Mouse (Mus musculus) C2C12 (cell line): ENCODE measurements around the gene Car7. TPM values are rescaled to one million over a fixed set of nuclear protein-coding genes. Genes with fewer than 3 reads are reported as not detected.

Source experiments
- H3K27me3 ChIP-seq: one replicate; pipeline ENCODE4 v1.6.1; 2011; ENCODE audit not compliant: control insufficient read depth, insufficient read depth, insufficient read length
- H3K36me3 ChIP-seq: one replicate; pipeline ENCODE4 v1.6.1; 2011; ENCODE audit not compliant: control insufficient read depth, insufficient read depth
- H3K4me3 ChIP-seq: one replicate; pipeline ENCODE4 v1.5.1; 2011; ENCODE audit warnings: mild to moderate bottlenecking, control low read depth; ENCODE audit not compliant: poor library complexity, insufficient read depth, severe bottlenecking
- H3K79me2 ChIP-seq: one replicate; pipeline ENCODE4 v1.6.1; 2011; ENCODE audit not compliant: control insufficient read depth, insufficient read depth
- H3K79me3 ChIP-seq: one replicate; pipeline ENCODE4 v1.6.1; 2011; ENCODE audit warnings: low read depth, control low read depth
- H3ac ChIP-seq: one replicate; pipeline ENCODE3; 2011; ENCODE audit warnings: low read depth; ENCODE audit not compliant: control insufficient read depth, insufficient read length
- CEBPB ChIP-seq: IDR thresholded peaks from one replicate; pipeline ENCODE4 v1.6.1; 2011; ENCODE audit warnings: low read depth, mild to moderate bottlenecking, control low read depth, moderate library complexity
- CTCF ChIP-seq: IDR thresholded peaks from one replicate; pipeline ENCODE4 v1.5.1; 2011; ENCODE audit not compliant: control insufficient read depth, insufficient read depth, insufficient read length
- FOSL1 ChIP-seq: IDR thresholded peaks from one replicate; pipeline ENCODE4 v1.8.0; 2011; ENCODE audit warnings: mild to moderate bottlenecking, low read length; ENCODE audit not compliant: poor library complexity, insufficient read depth, severe bottlenecking
- MAX ChIP-seq: IDR thresholded peaks from one replicate; pipeline ENCODE4 v1.6.1; 2011; ENCODE audit warnings: mild to moderate bottlenecking, control low read depth
- MYOD1 ChIP-seq: IDR thresholded peaks from one replicate; pipeline ENCODE4 v1.6.1; 2011; ENCODE audit warnings: low read depth; ENCODE audit not compliant: control insufficient read depth, insufficient read length
- MYOG ChIP-seq: IDR thresholded peaks from one replicate; pipeline ENCODE4 v1.6.1; 2011; ENCODE audit not compliant: control insufficient read depth, insufficient read length; ENCODE audit errors: extremely low read depth
- USF1 ChIP-seq: IDR thresholded peaks from one replicate; pipeline ENCODE4 v1.6.1; 2011; ENCODE audit warnings: low read depth, mild to moderate bottlenecking, control low read depth, moderate library complexity
- polyA plus RNA-seq: library from polyadenylated mRNA; unstranded; fragments of >200 nt; fragmentation: generic; extraction: Trizol; gene quantifications from one replicate; pipeline ENCODE4 v1.2.1, GENCODE M21; 2012; ENCODE audit warnings: missing spikeins

The Car7 gene
- polyA plus RNA-seq, 1 experiment, result 0.16 TPM

GRCm38 (mm10) chr8:104540238-104540637 lies 5.7 kb downstream of the Car7 start:
- H3K79me2 ChIP-seq, result no peaks in the 10 kb centered on the region
- H3K79me3 ChIP-seq, result no peaks in the 10 kb centered on the region
- H3K36me3 ChIP-seq, result no peaks in the 10 kb centered on the region
- no peak overlapping the region for H3K4me3 ChIP-seq
- TF ChIP-seq CTCF, result no peak
- H3K27me3 ChIP-seq, result peaks cover 46% of the 10 kb centered on the region
- no peak overlapping the region for H3ac ChIP-seq

GRCm38 (mm10) chr8:104540710-104541514 lies 6.4 kb downstream of the Car7 start:
- Histone ChIP-seq H3K4me3 (no peak overlapping the region), H3K27me3 (peaks cover 46% of the 10 kb centered on the region)
- TF ChIP-seq FOSL1 (no peak), MAX (no peak), MYOD1 (no peak), MYOG (no peak), CTCF (no peak), CEBPB (no peak), USF1 (no peak)

GRCm38 (mm10) chr8:104541515-104541880 lies 7.0 kb downstream of the Car7 start:
- TF ChIP-seq FOSL1 (no peak), CEBPB (no peak), MYOD1 (no peak), CTCF (no peak), MAX (no peak), USF1 (no peak), MYOG (no peak)
- Histone ChIP-seq H3K27me3 (peaks cover 46% of the 10 kb centered on the region), H3K79me3 (no peaks in the 10 kb centered on the region), H3ac (no peak overlapping the region), H3K79me2 (no peaks in the 10 kb centered on the region), H3K36me3 (no peaks in the 10 kb centered on the region), H3K4me3 (no peak overlapping the region)

More at GRCm38 (mm10) chr8:104540710-104541514, 6.4 kb downstream of the Car7 start:
- H3ac ChIP-seq, result no peak overlapping the region
- H3K79me2 ChIP-seq, result no peaks in the 10 kb centered on the region
- no peaks in the 10 kb centered on the region for H3K79me3 ChIP-seq
- no peaks in the 10 kb centered on the region for H3K36me3 ChIP-seq

GRCm38 (mm10) chr8:104542160-104542559 lies 7.7 kb downstream of the Car7 start:
- Histone ChIP-seq H3K36me3 (no peaks in the 10 kb centered on the region), H3ac (no peak overlapping the region), H3K79me2 (no peaks in the 10 kb centered on the region), H3K79me3 (no peaks in the 10 kb centered on the region), H3K4me3 (no peak overlapping the region), H3K27me3 (peaks cover 46% of the 10 kb centered on the region)
- TF ChIP-seq MYOD1 (no peak), FOSL1 (no peak), CEBPB (no peak)

- Histone ChIP-seq H3K79me2 (no peaks in the 10 kb centered on the region), H3K27me3 (peaks cover 46% of the 10 kb centered on the region), H3K36me3 (no peaks in the 10 kb centered on the region), H3K4me3 (no peak overlapping the region), H3ac (no peak overlapping the region), H3K79me3 (no peaks in the 10 kb centered on the region)
- TF ChIP-seq CTCF (no peak), MYOD1 (no peak), MYOG (no peak)
Measured at GRCm38 (mm10) chr8:104543440-104544045, 9.1 kb downstream of the Car7 start.

- no peaks in the 10 kb centered on the region for H3K79me2 ChIP-seq
- no peaks in the 10 kb centered on the region for H3K79me3 ChIP-seq
- H3K4me3 ChIP-seq, result no peak overlapping the region
- no peak for TF ChIP-seq CEBPB
- TF ChIP-seq FOSL1, result no peak
- TF ChIP-seq USF1, result no peak
- no peak for TF ChIP-seq MAX
- no peak for TF ChIP-seq CTCF
- no peak for TF ChIP-seq MYOD1
- TF ChIP-seq MYOG, result no peak
- no peak overlapping the region for H3ac ChIP-seq
- H3K36me3 ChIP-seq, result no peaks in the 10 kb centered on the region
- H3K27me3 ChIP-seq, result peaks cover 19% of the 10 kb centered on the region
Measured at GRCm38 (mm10) chr8:104555191-104555590, 20.7 kb downstream of the Car7 start.
